Mouse (Mus musculus): ENCODE measurements around the gene Yif1a. TPM values are rescaled to one million over a fixed set of nuclear protein-coding genes. Genes with fewer than 3 reads are reported as not detected.

Yif1a gene
- polyA plus RNA-seq (2015; fragmentation: Nextera tagmentation; extraction: Ambion mirVana): 72.4 and 87.2 TPM in 2 replicates

DNA sequence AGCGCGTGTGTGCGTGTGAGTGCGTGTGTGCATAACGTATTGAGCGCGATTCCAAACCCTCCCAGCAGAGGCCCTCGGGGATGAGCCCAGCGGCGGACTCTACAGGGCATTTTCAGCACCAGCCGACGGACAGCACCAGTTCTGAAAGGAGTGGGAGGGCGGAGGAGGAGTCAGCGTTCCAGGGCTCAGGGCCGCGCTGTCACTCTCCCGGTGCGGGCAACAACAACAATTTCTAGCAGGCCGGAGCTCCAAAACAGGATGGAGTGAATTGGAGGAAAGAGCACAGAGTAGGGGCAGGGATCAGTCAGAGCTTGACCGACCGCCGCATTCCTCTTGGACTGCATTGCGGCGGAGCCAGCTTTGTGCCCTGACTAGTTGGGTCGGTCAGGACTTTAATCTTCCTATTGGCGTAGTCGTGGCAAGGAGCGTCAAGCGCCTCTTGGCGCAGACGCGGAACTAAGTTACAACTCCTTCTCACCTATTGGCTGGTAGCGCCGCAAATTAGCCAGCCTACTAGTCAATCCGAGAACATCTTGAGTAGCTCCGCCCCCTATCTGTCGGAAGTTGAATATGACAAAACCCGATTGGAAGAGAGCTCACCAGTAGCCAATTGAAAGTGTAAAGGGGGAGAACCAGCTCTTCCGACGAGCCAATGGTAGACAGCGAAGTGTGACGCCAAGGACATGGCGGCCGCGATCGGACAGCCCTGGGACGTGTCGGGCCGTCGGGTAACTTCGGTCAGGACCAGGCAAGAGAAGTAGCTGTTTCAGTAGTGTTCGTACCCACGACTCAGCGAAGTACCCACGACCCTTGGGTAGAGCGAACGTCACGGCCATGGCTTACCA is at the start of gene Yif1a:
Yif1a (plus strand) TSS at position 655 of the 845 bp plus-strand sequence.
- peak within 1 kb of the TSS; percentile 79 for H3K4me3 ChIP-seq
- peaks cover 26% of the 10 kb centered on the region for H3K4me1 ChIP-seq
- H3K27me3 ChIP-seq: peaks cover 35% of the 10 kb centered on the region
- peaks cover 31% of the 10 kb centered on the region for H3K36me3 ChIP-seq
- peak; percentile 87 for ATAC-seq (ENCODE audit: insufficient number of reproducible peaks, insufficient read depth, low FRiP score, low TSS enrichment, low read depth)
- H3K9me3 ChIP-seq: no peaks in the 10 kb centered on the region
- peak within 1 kb of the TSS; percentile 82 for H3K27ac ChIP-seq
- WGBS: under 1% methylated on average over 58 of the region's 58 CpGs
- peak within 1 kb of the TSS; percentile 84 for H3K9ac ChIP-seq
- H3K4me2 ChIP-seq: peak within 1 kb of the TSS; percentile 90

DNA sequence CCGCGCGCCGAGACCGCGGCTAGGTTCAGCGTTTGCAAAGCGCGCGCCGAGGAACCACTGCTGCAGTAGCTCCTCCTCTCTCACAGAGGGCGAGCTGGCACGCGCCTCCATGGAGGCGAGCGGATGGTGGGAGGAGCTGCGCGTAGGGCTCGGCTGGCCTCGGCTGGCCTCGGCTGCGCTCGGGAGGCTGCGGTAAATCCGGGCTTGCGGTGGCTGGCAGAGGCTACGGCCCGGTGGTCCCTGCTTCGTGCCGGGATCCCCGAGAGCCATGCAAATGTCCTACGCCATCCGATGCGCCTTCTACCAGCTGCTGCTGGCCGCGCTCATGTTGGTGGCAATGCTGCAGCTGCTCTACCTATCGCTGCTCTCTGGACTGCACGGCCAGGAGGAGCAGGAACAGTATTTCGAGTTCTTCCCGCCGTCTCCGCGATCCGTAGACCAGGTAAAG is 49.6 kb upstream of the Yif1a start, which contains the start of the genes B4gat1 and AC124502.3:
B4gat1 (plus strand) TSS at position 118 of the 448 bp plus-strand sequence.
AC124502.3 (plus strand) TSS at position 183 of the 448 bp plus-strand sequence.
- Histone ChIP-seq H3K36me3 (peaks cover 13% of the 10 kb centered on the region), H3K27ac (peak within 1 kb of the TSS; percentile 79), H3K4me2 (peak within 1 kb of the TSS; percentile 98), H3K9ac (peak within 1 kb of the TSS; percentile 90), H3K27me3 (no peaks in the 10 kb centered on the region), H3K4me1 (peaks cover 34% of the 10 kb centered on the region), H3K4me3 (peak within 1 kb of the TSS; percentile 92), H3K9me3 (no peaks in the 10 kb centered on the region)
- 0% methylated on average over 41 of the region's 44 CpGs for WGBS
- peak; percentile 87 for ATAC-seq (ENCODE audit: insufficient number of reproducible peaks, insufficient read depth, low FRiP score, low TSS enrichment, low read depth)

DNA sequence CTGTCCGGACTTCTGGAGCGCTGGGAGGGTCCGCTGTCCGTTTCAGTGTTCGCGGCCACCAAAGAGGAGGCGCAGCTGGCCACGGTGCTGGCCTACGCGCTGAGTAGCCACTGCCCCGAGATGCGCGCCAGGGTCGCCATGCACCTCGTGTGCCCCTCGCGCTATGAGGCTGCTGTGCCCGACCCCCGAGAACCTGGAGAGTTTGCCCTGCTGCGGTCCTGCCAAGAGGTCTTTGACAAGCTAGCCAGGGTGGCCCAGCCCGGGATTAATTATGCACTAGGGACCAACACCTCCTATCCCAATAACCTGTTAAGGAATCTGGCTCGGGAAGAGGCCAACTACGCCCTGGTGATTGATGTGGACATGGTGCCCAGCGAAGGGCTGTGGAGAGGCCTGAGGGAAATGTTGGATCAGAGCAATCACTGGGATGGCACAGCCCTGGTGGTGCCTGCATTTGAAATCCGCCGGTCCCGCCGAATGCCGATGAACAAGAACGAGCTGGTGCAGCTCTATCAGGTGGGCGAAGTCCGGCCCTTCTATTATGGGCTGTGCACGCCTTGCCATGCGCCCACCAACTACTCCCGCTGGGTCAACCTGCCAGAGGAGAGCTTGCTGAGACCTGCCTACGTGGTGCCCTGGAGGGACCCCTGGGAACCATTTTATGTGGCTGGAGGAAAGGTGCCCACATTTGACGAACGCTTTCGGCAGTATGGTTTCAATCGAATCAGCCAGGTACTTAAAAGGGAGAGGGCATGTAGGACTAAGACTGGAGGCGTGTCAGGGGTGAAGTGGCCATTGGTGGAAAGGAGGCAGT is 48.8 kb upstream of the Yif1a start:
- peaks cover 17% of the 10 kb centered on the region for H3K36me3 ChIP-seq
- 0 out of 2 replicates have a peak, but pooled peaks have one; percentile 22 for ATAC-seq (ENCODE audit: insufficient number of reproducible peaks, insufficient read depth, low FRiP score, low TSS enrichment, low read depth)
- H3K4me3 ChIP-seq: peak overlapping the region; percentile 92
- H3K4me1 ChIP-seq: peaks cover 34% of the 10 kb centered on the region
- peak overlapping the region; percentile 79; the same call in 1 of the 2 replicates for H3K27ac ChIP-seq
- H3K9me3 ChIP-seq: no peaks in the 10 kb centered on the region
- peak overlapping the region; percentile 98 for H3K4me2 ChIP-seq
- no peaks in the 10 kb centered on the region for H3K27me3 ChIP-seq
- WGBS: 10% methylated on average over 41 of the region's 41 CpGs
- H3K9ac ChIP-seq: peak overlapping the region; percentile 90

DNA sequence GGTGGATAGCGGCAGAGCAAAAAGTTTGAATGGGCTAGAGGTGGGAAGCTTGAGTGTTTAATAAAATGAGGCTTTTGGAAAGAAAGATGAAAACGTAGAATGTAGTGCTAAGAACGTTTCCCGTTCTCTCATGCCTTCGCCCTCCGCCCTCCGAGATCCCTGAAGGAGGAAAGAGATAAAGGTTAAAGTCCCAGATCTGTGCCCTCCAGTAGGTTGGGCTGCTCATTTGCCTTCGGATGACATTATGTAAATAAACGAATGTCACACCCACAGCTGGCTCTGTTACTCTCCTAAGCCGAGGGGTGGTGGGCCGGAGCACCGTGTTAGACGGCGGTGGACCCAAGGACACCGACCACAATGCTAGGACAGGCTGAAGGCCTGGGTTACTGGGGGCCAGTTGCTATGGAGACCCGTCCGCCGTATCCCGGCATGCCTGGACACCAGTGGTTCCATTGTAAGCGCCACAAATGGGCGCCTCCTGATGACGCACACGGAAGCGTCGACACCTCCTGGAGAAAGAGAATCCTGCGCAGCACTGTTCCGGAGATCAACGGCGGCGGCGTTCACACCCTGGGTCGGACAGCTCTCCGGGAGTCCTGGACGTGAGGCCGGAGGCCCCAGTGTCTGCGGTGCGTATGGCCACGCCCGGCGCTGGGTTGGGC is 47.3 kb upstream of the Yif1a start, which contains the start of gene Brms1:
Brms1 (plus strand) TSS at position 493 of the 662 bp plus-strand sequence.
- ATAC-seq (ENCODE audit: insufficient number of reproducible peaks, insufficient read depth, low FRiP score, low TSS enrichment, low read depth): 0 out of 2 replicates have a peak, but pooled peaks have one; percentile 23
- H3K9me3 ChIP-seq: no peaks in the 10 kb centered on the region
- WGBS: 8% methylated on average over 40 of the region's 40 CpGs
- peak within 1 kb of the TSS; percentile 92 for H3K4me3 ChIP-seq
- H3K4me1 ChIP-seq: peaks cover 34% of the 10 kb centered on the region
- H3K27ac ChIP-seq: peak within 1 kb of the TSS; percentile 62
- peaks cover 24% of the 10 kb centered on the region for H3K36me3 ChIP-seq
- H3K4me2 ChIP-seq: peak within 1 kb of the TSS; percentile 98
- H3K9ac ChIP-seq: peak within 1 kb of the TSS; percentile 90
- H3K27me3 ChIP-seq: no peaks in the 10 kb centered on the region

DNA sequence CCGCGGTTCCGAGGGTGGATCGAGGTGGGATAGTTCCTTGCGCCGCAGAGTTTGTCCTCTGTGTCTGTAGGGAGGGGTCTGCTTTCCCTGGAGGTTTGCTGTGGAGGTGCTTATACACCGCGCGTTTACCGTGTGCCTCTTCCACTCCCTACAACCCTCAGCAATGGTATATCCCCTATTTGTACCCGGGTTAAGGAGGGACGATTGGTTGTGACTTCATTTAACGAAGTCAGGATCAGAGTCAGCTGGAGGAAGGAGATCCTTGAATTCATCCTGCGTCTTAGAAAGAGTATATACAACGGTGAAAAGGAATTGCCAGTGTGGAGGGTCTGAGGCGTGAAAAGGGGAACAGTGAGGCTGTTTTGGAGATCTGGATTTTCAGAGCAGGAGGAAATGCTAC is 46.8 kb upstream of the Yif1a start:
- peak overlapping the region; percentile 98 for H3K4me2 ChIP-seq
- H3K9me3 ChIP-seq: no peaks in the 10 kb centered on the region
- H3K4me1 ChIP-seq: peaks cover 34% of the 10 kb centered on the region
- H3K4me3 ChIP-seq: peak overlapping the region; percentile 92
- ATAC-seq (ENCODE audit: insufficient number of reproducible peaks, insufficient read depth, low FRiP score, low TSS enrichment, low read depth): no peak
- 2% methylated on average over 16 of the region's 16 CpGs for WGBS
- H3K9ac ChIP-seq: peak overlapping the region; percentile 90
- peak overlapping the region; percentile 62 for H3K27ac ChIP-seq
- no peaks in the 10 kb centered on the region for H3K27me3 ChIP-seq
- peaks cover 30% of the 10 kb centered on the region for H3K36me3 ChIP-seq

DNA sequence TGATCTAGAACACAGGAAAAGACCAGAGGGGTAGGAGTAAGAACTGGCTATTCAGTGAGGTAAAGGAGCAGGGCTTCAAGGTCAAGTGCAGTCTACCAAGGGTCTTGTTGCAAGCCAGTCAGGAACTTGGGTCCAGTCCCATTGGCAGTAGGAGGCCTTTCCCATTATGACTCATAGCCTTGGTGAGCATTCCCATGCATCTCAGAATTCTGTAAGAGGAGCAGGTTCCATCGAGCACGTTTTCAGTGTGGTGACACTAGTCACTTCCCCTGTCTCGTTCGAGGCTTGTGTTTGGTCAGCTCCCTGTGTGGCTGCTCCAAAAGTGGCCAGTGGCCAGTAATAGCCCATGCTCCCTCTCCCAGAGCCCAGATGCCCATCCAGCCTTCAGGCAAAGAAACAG is 42.8 kb upstream of the Yif1a start:
- WGBS: 84% methylated on average over 4 of the region's 4 CpGs
- Histone ChIP-seq H3K4me2 (no peak overlapping the region), H3K9me3 (no peaks in the 10 kb centered on the region), H3K27ac (no peak overlapping the region), H3K36me3 (peaks cover 60% of the 10 kb centered on the region), H3K9ac (no peak overlapping the region), H3K4me3 (no peak overlapping the region), H3K27me3 (peaks cover 8% of the 10 kb centered on the region), H3K4me1 (peaks cover 21% of the 10 kb centered on the region)
- no peak for ATAC-seq (ENCODE audit: insufficient number of reproducible peaks, insufficient read depth, low FRiP score, low TSS enrichment, low read depth)

DNA sequence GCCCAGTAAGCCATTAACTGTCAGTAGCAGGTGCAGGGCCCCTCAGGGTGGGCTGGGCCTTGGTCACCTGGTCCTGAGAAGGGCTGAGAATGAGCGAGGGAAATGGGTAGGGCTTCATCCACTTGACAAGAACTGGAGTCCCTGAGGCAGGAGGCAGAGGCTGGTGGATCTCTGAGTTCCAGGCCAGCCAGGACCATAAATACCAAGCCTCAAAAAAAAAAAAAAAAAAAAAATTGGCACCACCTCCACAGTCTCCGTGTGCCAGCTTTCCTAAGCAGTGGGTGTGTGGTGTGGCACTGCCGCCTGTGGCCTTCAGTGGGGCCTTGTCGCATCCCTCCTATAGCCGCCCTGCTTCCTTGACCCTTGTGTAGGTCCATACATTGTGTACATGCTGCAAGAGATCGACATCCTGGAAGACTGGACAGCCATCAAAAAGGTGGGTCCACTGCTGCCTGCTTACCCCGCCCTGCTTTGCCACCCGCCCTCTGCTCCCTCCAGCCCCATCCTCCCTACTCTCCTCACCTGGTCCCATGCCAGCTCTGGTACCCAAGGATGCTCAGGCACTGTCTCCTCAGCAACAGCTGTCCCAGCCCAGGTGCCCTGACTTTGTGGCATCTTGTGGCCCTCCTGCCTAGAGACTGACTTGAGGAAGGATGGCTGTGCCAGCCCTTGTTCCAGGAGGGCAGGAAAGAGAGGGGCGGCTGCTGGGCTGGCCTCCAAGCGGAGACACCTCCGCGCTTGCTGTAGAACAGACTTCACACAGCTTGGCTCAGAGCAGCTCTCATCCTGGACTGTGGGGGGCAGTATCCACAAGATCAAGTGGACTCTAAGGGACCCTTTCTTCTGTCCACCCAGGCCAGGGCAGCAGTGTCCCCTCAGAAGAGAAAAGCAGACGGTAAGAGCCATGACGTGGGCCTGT is 39.9 kb upstream of the Yif1a start:
- no peak for ATAC-seq (ENCODE audit: insufficient number of reproducible peaks, insufficient read depth, low FRiP score, low TSS enrichment, low read depth)
- H3K4me2 ChIP-seq: no peak overlapping the region
- H3K9me3 ChIP-seq: no peaks in the 10 kb centered on the region
- H3K4me3 ChIP-seq: no peak overlapping the region
- no peak overlapping the region for H3K27ac ChIP-seq
- 84% methylated on average over 14 of the region's 14 CpGs for WGBS
- H3K27me3 ChIP-seq: peaks cover 36% of the 10 kb centered on the region
- peaks cover 23% of the 10 kb centered on the region for H3K4me1 ChIP-seq
- peaks cover 49% of the 10 kb centered on the region for H3K36me3 ChIP-seq
- no peak overlapping the region for H3K9ac ChIP-seq

DNA sequence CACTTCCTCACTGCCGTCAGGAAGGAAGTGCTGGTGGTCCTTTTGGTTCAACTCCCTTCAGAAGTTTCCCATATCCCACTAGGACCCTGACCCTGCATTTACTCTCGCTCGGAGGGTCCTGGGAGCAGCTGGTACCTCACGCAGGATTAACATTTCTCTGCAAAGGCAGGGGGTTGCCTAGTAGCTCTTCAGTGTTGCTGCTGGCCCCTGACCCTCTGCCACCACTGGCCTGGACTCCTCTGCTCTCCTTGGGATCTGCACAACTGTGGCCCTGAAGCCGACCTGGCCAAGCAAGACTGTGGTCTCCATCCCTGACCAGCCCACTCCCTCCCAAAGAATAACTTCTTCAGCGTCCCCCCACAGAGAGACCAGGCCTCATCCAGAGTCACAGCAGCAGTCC is 39.0 kb upstream of the Yif1a start:
- ATAC-seq (ENCODE audit: insufficient number of reproducible peaks, insufficient read depth, low FRiP score, low TSS enrichment, low read depth): no peak
- no peak overlapping the region for H3K27ac ChIP-seq
- H3K9me3 ChIP-seq: no peaks in the 10 kb centered on the region
- peaks cover 23% of the 10 kb centered on the region for H3K4me1 ChIP-seq
- peaks cover 43% of the 10 kb centered on the region for H3K36me3 ChIP-seq
- peaks cover 43% of the 10 kb centered on the region for H3K27me3 ChIP-seq
- no peak overlapping the region for H3K4me3 ChIP-seq
- H3K9ac ChIP-seq: no peak overlapping the region
- no peak overlapping the region for H3K4me2 ChIP-seq
- WGBS: 79% methylated on average over 6 of the region's 6 CpGs

DNA sequence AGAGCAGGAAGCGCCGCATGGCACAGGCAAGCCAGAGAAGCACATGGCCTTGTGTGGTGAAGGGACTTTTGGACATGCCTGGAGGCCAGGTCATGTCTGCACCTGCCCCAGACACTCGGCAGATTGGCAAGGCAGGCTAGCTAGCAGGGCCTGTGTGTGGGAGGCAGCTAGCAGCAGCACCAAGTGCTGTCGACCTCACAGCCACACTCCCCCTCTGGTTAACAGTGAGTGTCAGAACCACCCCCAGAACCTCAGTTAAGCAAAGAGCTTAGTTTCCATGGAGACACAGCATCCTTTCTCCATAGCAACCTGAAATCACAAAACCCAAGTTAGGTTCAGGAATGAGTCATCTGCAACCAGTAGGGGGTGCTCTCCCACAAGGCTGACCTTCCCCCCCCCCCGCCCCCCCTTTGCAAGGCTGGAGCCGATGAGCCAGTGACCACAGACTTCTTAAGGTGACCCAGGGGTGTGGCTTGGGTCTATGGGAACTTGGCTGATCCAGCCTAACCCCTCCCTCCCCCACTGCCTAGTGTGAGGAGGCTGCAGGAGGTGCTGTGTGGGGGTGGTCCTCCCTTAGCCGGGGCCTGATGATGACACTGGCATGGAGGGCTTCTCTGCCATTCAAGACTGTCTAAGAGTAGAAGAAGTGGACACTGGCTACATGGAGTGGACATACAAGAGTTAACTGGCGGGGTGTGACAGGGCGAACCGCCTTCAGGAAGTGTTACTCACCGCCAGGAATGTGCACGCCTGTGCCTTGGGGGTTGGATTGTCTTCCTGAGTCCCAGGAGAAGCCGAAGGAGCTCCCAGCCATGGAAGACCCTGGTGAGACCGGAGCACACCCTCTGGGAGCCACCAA is 38.1 kb upstream of the Yif1a start, which contains the start of gene Rin1:
Rin1 (plus strand) TSS at position 435 of the 859 bp plus-strand sequence.
- H3K9ac ChIP-seq: peak within 1 kb of the TSS; percentile 54
- H3K27me3 ChIP-seq: peaks cover 48% of the 10 kb centered on the region
- H3K4me3 ChIP-seq: peak within 1 kb of the TSS; percentile 24
- peaks cover 23% of the 10 kb centered on the region for H3K4me1 ChIP-seq
- peaks cover 43% of the 10 kb centered on the region for H3K36me3 ChIP-seq
- no peak for ATAC-seq (ENCODE audit: insufficient number of reproducible peaks, insufficient read depth, low FRiP score, low TSS enrichment, low read depth)
- H3K9me3 ChIP-seq: no peaks in the 10 kb centered on the region
- H3K27ac ChIP-seq: no peak within 1 kb of the TSS
- WGBS: 14% methylated on average over 13 of the region's 14 CpGs
- H3K4me2 ChIP-seq: peak within 1 kb of the TSS; percentile 45

Measured in embryonic facial prominence, embryonic 13.5 days (tissue).